Mouse (Mus musculus): ENCODE data around the gene Ilkap.

DNA sequence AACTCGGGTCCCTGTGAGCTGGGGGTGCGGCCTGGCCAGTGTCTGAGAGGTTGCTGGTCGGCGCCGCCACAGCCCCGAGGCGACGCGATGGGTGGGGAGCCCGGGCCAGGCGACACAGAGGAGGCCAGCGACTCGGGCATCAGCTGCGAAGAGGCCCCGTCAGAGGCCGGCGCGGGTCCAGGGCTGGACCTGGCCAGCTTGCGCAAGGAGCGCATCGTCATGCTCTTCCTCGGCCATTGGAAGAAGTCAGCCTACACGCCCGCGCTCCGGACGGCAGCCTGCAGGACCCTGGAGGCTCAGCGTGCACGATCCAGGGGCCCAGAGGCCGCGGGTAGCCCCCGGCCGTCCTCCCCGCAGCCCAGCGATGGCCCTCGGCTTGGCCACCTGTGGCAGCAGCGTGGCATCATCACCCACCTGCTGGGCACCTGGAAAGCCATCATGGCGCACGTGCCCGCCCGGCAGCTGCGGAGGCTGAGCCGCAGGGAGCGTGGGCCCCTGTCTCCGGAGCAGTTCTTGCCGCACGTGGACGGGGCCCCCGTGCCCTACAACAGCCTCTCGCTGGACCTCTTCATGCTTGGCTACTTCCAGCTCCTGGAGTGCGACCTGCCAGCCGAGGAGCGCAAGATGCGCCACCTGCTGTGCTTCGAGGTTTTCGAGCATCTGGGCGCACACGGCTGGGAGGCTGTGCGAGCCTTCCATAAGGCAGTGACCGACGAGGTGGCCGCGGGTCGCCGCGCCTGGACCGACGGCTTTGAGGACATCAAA, 53.5 kb downstream of the Ilkap start:
- TF ChIP-seq CTCF (IDR thresholded peaks at IDR 0.05) (peak; percentile 21), POLR2A (IDR thresholded peaks at IDR 0.05; ENCODE audit: insufficient read depth, low read depth, low read length) (no peak)

Measured in heart, adult 2 months (tissue).